Mouse (Mus musculus): ENCODE results near the gene Wscd2. TPM values are rescaled to one million over a fixed set of nuclear protein-coding genes. Genes with fewer than 3 reads are reported as not detected.

The Wscd2 gene
- total RNA-seq (2023) = not detected in 2 replicates

DNA sequence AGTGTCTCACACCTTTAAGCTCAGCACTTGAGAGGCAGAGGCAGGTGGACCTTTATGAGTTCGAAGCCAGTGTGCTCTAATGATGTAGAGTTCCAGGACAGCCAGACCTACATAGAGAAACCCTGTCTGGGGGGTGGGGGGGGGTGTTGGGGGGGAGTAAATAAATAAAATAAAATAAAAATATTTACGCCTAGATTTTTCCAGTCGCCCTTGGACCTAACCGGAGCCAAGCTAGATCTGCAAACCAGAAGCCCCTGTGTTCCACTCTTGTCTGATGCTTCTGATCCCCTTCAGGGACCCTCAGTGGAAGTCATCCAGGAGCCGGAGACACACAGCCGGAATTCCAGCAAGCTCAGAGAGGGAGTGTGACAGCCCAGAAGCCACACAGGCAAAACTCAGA is at the start of gene Wscd2:
TSS of gene Wscd2 (plus strand) at position 301 of the 400 bp plus-strand sequence.

Other genes starting within 250 kb of the Wscd2 start
- not detected in 2 replicates for gene Sgsm1, start 179.5 kb upstream of the Wscd2 start, total RNA-seq (2023)
- not detected in 2 replicates for gene Aym1, start 133.0 kb upstream of the Wscd2 start, total RNA-seq (2023)
- 0.32 and 0.51 TPM in 2 replicates for gene Cmklr1, start 160.1 kb downstream of the Wscd2 start, total RNA-seq (2023)
- gene 1700069L16Rik, start 234.4 kb downstream of the Wscd2 start, total RNA-seq (2023) = not detected in 2 replicates
- gene Ficd, start 245.5 kb downstream of the Wscd2 start, total RNA-seq (2023) = 7.6 and 7.7 TPM in 2 replicates